Mouse (Mus musculus): ENCODE measurements at regions not wholly inside any gene's neighbourhood (a gene's known extent, or its start where the extent isn't known, plus 50 kb on each side); places are given as distances from the start of the nearest gene placed in this dataset.
"Not testable (repeated sequence)": the region's sequence is repeated elsewhere in the genome, so short reads cannot be mapped to it uniquely, and the experiment has no call there.

DNA sequence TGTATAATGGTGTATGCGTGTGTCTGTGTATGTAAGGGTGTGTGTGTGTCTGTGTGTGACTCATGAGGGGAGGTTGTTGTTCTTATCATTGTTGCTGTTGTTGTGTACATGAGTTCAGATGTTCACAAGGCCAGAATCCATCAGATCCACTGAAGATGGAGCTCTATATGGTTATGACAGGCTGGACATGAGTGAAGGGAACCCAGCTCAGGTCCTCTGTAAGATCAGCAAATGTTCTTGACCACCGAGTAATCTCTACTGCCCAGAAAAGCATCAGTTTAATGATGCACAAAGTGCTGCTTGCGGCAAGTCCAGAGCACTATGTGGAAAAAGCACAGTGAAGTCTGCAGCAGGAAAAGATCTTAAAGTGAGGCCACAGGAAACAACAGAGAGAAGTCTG lies 77.5 kb downstream of the Gm15319 start:
- not testable (repeated sequence) for ATAC-seq (ENCODE audit: extremely low read depth, insufficient number of reproducible peaks, low FRiP score, poor library complexity, severe bottlenecking)

DNA sequence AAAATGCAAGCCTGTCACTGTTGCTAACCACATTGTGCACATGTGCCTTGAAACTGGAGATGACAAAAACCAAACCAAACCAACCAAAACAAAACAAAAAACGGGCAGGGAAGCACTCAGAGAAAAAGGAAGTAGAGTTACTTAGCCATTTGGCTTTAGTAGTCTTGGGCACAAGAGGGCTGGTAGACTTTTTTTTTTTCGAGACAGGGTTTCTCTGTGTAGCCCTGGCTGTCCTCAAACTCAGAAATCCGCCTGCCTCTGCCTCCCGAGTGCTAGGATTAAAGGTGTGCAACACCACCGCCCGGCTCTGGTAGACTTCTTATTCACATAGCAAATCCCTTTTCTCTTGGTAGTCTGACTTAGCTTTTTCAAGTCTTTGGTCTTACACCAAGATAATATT lies 78.2 kb downstream of the Gm15319 start:
- not testable (repeated sequence) for ATAC-seq (ENCODE audit: extremely low read depth, insufficient number of reproducible peaks, low FRiP score, poor library complexity, severe bottlenecking)

DNA sequence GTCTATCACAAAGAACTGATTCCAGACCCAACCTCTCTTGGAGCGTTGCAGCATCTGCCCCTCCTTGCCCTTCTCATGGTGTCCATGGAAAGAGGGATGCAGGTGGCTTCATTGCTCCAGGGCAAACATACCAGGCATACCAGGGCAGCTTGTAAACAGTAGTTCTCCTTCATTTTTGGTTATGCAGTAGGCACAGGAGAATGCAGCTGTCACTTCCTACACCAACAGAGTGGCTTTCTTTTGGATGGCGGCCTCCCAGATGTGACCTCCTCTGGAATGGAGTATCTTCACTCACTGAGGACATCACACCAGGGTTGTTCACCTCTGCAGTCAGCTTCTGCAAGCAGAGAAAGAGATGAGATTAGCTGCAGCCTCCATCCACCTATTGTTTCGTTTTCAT lies 79.9 kb downstream of the Gm15319 start:
- ATAC-seq (ENCODE audit: extremely low read depth, insufficient number of reproducible peaks, low FRiP score, poor library complexity, severe bottlenecking): not testable (repeated sequence)

DNA sequence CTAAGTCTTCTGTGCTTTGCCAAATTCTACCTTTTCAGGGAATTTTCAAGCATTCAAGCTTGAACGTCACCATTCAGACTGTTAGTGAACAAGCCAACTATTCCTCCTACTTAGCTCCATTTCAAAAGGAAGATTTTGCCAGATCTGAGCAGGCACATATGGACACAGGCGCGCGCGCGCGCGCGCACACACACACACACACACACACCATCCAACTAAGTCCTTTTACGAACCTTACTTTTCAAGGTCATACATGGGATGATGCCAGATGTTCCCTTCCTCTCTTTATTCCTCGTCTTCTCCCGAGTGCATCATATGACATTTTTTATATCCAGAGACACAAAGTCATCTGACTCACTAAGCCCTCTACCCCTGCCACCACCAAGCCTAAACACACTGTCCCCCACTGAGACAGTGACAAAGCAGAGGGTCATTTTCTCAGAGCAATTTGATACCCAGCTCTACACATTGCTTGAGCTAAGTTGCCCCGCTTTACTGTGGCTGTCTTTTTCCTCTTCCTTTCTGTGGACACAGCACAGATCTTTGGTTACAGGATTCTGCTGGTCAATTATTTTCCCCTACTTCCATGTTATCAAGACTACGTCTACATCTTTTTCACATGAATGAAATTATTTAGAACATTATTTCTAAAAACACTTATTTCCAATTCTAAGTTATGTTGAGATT lies 81.7 kb downstream of the Gm15319 start:
- ATAC-seq (ENCODE audit: extremely low read depth, insufficient number of reproducible peaks, low FRiP score, poor library complexity, severe bottlenecking): not testable (repeated sequence)

DNA sequence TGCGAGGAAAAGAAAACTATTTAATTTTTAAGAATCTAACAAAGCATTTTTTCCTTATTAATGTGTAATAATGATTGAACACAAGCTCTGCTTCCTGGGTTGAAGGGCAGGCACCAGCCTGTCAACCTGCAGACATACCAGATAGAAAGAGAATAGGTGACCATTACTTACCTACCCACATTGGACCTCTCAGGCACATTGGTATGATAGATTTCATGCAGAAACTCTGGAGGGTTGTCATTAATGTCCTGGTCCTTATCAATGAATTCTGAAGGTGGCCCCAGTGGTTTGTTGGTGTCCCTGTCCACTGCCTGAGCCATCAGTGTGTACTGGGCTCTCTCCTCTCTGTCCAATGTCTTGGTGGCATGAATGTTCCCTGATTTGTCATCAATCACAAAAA lies 85.3 kb downstream of the Gm15319 start:
- ATAC-seq (ENCODE audit: extremely low read depth, insufficient number of reproducible peaks, low FRiP score, poor library complexity, severe bottlenecking): not testable (repeated sequence)

DNA sequence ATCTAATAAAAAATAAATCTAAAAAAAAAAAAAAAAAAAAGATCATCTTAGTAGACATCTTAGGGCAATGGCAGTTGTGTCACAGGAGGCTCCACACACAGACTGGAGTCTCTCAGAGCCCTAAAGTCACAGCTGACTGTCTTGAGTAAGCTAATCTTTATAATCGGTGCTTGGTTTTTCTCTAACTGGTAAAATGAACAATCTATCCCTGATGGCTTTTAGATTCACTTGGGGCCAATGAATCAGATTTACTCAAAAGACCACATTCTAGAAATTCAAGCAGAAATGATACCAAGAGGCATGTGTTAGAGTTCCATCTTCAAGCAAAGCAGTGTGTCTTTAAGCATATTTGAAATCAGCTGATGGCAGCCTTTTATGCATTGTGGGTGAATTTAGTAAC lies 86.3 kb downstream of the Gm15319 start:
- not testable (repeated sequence) for ATAC-seq (ENCODE audit: extremely low read depth, insufficient number of reproducible peaks, low FRiP score, poor library complexity, severe bottlenecking)

DNA sequence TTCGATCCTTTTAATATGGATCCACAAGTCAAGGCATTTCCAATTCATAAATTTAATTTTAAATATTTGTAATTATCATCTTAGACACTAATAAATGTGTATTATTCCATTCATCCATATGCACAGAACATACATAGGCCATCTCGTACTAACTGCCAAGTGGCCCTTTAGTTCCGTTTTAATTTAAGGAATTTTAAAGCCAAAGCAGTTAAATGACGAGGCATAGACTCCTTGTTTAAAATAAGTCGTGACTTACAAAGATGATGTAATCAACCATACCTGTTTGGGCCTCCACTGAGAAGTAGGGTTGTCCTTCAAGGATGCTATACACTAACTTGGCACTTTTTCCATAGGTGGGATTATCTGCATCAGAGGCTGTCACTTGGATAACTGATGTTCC lies 89.2 kb downstream of the Gm15319 start:
- not testable (repeated sequence) for ATAC-seq (ENCODE audit: extremely low read depth, insufficient number of reproducible peaks, low FRiP score, poor library complexity, severe bottlenecking)

DNA sequence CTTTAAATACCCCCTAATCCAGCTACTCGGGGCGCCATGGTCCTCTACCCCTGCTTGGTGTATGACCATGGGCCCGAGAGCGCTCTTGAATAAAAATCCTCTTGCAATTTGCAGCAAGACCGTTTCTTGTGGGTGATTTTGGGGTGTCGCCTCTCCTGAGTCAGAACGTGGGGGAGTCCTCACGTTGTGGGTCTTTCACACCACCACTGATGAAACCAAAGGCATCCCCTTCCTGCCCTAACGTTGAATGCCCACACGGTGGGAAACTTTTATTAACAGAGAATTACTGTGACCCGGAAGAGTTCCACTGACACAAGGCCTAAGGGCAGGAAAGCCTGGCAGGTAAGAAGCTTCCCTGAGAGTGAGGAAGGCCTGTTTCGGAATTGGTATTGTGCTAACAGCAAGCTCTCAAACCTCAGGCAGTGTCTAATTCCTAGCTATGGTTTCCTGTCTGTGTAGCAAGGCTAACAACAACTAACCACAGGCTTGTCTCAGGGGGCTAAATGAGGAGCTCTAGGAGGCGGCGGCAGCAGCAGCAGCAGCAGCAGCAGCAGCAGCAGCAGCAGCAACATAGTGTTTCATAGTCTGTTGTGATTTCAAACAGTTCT lies 95.4 kb downstream of the Gm15319 start:
- ATAC-seq (ENCODE audit: extremely low read depth, insufficient number of reproducible peaks, low FRiP score, poor library complexity, severe bottlenecking): not testable (repeated sequence)

DNA sequence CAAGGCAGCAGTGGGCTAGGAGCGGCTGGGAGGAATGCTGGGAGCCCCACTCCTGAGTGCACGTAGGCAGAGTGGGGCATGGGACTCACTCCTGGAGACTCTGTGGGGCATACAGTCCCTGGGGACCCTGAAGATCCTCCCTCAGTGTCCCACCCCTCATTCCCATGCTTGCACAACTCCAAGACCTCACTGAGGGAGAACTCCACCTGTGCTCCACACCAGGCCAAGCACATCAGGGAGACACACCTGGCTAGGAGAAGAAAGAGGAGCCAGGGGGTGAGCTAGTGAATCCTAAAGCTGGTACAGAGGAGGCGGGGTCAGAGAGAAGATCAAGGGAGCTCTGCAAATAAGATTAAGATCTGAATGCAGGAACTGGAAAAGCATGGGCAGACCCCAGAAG lies 96.2 kb downstream of the Gm15319 start:
- ATAC-seq (ENCODE audit: extremely low read depth, insufficient number of reproducible peaks, low FRiP score, poor library complexity, severe bottlenecking): not testable (repeated sequence)

DNA sequence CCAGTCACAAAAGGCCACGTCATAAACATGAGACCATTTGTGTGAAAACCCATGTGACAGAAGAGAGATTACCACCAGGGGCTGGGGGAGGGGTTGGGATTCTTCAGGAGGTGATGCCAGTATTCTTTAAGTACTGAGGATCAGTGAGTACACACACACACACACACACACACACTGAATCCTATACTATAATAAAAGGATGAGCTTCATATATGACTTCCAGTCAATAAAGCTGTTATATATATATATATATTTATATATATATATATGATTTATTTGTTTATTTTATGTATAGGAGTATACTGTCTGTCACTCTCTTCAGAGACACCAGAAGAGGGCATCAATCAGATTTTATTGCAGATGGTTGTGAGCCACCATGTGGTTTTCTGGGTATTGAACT lies 98.4 kb downstream of the Gm15319 start:
- ATAC-seq (ENCODE audit: extremely low read depth, insufficient number of reproducible peaks, low FRiP score, poor library complexity, severe bottlenecking): not testable (repeated sequence)

DNA sequence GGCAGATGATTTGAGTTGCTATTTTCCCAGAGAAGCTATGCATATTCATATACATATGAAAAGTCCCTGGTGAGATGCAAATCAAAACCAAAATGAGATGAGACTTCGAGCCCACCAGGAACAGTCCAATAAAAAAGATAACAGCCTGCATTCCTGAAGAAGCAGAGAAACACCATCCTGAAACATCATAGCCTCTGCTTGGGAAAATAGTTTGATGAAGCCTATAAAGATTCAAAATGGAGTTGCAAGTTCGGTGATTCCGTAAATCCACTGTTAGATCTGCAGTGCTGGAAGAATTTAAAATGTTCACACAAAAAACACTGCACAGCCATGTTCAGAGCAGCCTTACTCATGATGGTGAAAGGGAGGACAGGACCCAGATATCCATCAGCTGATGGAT lies 98.9 kb downstream of the Gm15319 start:
- ATAC-seq (ENCODE audit: extremely low read depth, insufficient number of reproducible peaks, low FRiP score, poor library complexity, severe bottlenecking): not testable (repeated sequence)

DNA sequence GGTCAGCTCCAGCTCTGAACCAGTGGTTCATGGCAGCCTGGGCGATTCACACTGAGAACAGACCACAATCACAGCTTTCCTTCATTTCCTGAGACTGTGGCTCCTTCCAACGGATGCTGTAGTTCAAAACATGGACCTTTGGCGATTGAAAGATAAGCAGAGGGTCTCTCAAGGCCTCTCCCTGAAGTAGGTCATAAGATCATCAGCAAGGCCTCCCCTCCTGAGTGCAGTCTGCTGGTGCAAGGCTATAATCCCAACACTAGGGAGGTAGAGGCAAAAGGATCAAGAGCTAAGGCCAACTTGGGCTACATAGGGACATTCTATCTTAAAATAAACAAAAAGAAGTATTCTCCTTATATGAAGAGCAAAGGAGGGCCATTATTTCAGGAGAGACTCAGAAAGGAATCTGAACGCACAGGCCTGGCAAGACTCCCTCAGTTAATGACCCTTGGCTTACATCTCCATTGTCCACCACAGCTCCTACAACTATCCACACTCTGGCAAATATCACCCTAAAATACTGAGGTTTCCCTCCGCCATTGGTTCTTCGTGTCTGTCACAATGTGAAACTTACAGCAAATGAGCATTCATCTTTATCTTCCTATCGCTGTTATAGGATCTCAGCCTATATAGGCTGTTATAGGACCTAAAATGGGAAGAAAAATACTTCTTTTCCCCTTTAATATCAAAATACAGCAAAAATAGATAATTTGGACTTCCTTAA lies 100.0 kb downstream of the Gm15319 start:
- ATAC-seq (ENCODE audit: extremely low read depth, insufficient number of reproducible peaks, low FRiP score, poor library complexity, severe bottlenecking): not testable (repeated sequence)

DNA sequence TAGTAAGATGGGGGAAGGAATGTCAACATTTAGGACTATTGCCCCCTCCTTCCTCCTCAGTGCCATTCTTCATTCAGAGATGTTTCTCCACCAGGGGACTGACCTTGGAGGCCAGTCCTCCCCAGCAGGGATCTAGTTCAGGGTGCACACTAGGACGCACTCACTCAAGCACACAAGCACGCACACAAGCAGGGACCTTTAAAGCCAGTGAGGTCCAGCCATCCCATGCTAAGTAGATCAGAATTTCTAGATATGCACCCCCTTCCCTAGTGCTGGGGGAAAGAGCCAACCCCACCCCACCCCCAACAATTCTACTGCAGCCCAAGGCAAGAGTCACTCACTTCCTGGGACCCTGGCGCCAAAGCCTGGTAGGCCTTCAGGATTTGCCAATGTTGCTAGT lies 100.8 kb downstream of the Gm15319 start:
- not testable (repeated sequence) for ATAC-seq (ENCODE audit: extremely low read depth, insufficient number of reproducible peaks, low FRiP score, poor library complexity, severe bottlenecking)

DNA sequence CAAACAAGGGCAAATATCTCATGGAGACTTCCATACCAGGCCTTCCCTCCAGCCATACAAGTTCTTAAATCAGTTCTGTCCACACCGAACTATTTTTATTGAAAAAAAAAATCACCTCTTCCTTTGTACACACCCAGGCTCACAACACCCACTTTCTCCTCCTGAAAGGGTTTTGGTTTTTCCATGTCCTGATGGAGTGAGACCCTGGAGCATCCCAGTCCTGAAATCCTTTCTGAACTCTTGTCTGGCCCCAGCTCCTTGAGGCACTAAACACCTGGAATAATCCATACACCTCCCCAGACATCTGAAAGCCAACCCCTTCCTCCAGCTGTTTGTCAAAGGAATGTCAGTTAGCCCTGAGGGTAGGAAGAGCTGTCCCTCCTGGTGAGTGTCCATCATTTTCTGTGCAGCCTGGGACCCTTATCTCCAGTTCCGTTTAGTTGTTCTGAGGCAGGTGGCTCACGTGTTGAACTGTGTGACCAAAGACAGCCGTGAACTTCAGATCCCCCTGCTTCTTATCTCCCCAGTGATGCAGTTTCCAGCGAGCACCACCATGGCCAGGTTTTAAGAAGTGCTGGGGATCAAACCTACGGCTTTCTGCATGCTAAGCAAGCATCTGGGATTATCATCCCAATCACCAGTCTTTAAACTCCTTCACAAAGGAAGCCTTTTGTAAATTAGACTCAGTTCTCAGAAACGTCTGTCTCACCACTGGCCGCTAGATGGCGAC lies 101.4 kb downstream of the Gm15319 start:
- peak; percentile 39; the same call in 1 of the 2 replicates for ATAC-seq (ENCODE audit: extremely low read depth, insufficient number of reproducible peaks, low FRiP score, poor library complexity, severe bottlenecking)

DNA sequence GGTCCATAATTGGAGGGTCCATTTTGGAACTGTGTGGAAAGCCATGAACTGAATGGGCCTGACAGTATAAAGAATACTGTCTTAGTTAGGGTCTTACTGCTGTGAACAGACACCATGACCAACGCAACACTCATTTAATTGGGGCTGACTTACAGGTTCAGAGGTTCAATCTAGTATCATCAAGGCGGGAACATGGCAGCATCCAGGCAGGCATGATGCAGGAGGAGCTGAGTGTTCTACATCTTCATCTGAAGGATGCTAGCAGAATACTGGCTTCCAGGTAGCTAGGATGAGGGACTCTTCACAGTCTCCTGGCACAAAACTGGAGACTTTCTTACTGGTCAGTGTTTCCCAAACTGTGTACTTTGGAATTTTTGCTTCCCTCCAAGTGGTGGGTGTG lies 102.0 kb downstream of the Gm15319 start:
- not testable (repeated sequence) for ATAC-seq (ENCODE audit: extremely low read depth, insufficient number of reproducible peaks, low FRiP score, poor library complexity, severe bottlenecking)

DNA sequence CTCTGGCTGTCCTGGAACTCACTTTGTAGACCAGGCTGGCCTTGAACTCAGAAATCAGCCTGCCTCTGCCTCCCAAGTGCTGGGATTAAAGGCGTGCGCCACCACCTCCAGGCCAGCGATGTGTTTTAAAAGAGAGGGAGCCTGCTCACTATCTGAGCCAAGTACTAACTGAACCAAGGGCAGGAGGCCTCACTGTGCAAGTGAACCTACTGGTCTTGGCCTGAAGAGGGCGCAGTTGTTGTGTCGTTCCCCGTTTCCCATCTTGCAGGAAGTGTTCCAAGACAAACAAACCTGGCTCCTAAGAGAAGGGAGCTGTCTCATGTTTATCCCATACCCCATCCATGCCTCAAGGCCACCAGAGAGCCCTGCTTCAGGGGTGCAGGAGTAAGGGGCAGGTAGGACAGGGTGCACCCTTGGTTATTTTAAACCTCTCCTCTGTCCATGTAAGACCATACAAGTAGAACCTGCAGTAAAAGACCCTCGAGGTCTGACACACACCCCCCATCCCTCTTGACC lies 102.8 kb downstream of the Gm15319 start:
- ATAC-seq (ENCODE audit: extremely low read depth, insufficient number of reproducible peaks, low FRiP score, poor library complexity, severe bottlenecking): 0 out of 2 replicates have a peak, but pooled peaks have one; percentile 36

DNA sequence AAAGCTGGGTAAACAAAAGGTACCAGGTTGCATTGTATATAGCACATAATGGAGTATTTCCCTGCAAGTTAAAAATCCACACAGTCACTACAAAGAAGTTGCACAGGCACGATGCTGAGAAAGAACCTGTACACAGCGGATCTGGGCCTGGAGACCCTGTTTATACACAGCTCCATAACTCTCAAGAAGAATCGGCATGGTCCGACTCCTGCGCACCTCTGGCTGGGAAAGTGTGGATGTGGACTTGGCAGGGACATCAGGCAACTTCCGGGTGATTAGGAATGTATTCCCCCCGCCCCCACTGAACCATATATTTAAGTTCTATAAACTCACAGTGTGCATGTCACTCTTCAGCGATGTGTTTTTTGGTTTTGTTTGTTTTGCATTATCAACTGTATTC lies 103.3 kb downstream of the Gm15319 start:
- not testable (repeated sequence) for ATAC-seq (ENCODE audit: extremely low read depth, insufficient number of reproducible peaks, low FRiP score, poor library complexity, severe bottlenecking)
